Mouse (Mus musculus) liver (tissue): ENCODE measurements around the gene Desi1.
A peak's percentile ranks its signal among the peaks of the same experiment; 100 is the strongest.

ENCODE experiments used
- DNase-seq: peaks from one replicate; pipeline ENCODE4 v3.0.0-alpha.2; 2020; ENCODE audit warnings: mixed read lengths

Desi1 gene

DNA sequence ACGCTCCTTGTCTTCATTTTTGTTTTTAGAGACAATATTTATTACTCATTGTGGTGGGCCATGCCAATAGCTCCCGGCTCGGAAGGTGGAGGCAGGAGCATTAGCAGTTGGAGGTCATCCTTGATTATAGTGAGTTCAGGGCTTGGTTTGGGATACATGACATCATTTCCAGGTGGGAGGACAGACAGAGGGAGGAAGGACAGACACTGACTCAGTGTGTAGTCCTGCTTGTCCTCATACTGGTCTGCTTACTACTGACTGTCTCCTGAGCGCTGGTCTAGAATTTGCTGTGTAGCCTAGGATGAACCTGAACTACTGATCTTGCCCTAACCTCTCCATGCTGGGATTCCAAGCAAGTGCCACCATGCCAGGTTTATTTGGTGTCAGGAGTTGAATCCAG lies at the start of gene Desi1:
Gene Desi1 (minus strand): TSS at position 101 of the 400 bp plus-strand sequence.
- no peak for DNase-seq

DNA sequence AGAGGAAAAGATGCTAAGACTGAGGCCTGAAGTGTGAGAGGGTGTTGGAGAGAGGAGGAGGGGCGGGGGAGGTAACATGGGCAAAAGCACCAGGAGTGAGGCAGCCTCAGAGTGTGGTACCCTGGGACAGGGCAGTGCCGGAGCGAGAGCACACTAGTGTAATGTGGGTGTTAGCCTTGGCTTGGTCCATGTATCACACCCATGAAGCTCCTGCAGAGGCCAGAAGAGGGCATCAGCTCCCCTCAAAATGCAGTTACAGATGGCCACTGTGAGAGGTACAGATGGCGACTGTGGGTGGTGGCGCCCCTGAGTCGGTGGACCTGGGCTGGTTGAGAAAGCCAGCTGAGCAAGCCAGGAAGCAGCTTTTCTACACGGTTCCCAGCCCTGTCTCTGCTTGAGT lies 47.5 kb upstream of the Desi1 start:
- DNase-seq = peak; percentile 23

DNA sequence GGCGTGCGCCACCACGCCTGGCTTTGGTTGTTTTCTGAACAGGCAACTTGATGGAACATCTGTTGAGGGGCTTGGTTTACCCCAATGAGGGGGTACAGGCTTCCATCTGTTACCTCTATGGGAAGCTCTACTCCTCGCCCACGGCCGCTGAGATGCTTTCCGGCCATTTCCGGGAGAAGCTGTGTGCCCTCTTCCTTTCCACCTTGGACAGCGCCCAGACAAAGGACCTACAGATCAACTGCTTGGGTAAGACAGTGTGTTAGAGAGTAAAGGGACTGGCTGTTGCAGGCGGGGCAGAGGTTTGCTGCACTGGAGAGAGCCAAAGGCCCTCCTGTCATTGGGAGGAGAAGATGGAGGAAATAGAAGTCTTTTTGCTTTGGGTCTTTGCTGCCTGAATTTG lies 46.2 kb upstream of the Desi1 start:
- no peak for DNase-seq

DNA sequence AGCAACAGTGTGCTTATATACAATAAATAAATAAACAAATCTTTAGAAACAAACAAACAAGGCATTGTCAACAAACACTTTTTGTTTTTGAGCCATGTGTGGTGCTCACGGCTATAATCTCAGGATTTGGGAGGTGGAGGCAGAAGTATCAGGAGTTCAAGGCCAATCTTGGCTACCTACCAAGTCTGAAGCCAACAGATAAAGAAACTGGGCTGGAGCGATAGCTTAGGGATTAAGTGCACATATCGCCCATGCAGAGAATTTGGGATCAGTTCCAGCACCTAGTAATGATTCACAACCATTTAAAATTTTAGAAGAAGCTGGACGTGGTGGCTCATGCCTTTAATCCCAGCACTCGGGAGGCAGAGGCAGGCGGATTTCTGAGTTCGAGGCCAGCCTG lies 39.8 kb upstream of the Desi1 start:
- DNase-seq = no peak

DNA sequence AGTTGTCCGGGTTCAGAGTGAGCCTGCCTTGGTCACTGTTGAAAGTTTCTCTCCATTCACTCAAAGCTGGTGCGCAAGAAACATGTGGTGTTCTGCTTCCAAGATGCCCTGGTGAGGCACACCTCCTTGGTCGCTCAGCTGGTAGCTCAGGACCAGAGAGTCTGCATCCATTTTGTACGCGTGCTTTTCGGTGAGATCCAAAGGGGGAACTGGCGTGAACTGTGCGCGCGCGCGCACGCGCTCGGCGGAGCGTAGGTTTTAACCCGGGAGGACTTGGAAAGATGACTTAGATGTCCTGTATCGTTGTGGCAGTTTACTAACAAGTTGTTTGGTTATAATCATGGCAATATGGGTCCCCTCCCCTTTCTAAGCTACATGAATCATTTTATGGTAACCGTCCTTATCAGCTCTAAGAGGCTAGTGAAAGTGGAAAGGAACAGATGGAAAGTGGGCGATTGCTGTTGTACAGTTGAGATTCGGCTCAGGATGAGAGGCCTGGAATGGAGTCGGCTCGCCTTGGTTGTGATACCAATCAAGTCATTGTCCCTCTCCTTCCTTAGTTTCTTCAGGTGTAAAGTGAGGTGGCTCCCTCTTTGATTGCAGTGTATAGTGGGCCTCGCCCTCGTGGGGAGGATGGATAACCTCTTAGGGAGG lies 38.3 kb upstream of the Desi1 start:
- DNase-seq = no peak

DNA sequence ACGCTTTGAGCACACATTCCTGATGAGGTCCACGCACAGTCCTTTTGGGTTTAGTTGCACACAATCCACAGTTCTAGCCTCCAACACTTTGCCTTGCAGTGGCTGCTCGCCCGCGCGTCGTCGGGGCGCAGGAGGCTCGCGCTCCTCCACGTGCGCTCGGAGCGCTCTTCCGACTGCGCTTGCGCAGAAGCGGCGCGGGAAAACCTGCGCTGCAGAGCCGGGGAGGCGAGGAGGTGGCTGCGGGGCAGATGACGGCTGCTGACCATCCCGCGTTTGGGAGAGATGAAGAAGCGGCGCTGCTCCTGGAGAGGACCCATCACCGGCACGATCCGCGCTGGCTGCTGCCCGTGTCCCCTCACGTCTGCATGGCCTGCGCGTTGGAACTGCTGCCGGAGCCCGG lies 36.2 kb upstream of the Desi1 start, which contains the start of gene Mei1:
Gene Mei1 (plus strand): TSS at position 99 of the 400 bp plus-strand sequence.
- DNase-seq = no peak

DNA sequence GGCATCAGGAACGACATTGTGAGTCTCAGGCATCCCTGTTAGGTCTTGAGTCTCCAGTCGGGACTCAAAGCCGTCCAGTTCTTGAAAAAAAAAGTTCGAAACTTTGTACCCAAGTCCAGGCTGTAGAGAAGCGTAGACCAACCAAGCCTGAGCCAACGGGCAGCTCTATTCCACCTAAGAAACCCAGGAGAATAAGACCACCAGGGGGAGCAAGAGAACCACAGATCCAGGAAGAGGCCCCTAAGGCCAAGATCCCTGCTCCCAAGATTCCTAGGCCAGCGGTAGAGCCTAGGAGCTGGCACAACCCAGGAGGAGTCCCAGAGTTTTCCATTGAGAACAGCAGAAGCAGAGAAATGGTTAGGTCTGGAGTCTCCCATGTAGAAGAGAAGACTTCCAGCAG lies 31.8 kb upstream of the Desi1 start:
- DNase-seq = peak; percentile 56

DNA sequence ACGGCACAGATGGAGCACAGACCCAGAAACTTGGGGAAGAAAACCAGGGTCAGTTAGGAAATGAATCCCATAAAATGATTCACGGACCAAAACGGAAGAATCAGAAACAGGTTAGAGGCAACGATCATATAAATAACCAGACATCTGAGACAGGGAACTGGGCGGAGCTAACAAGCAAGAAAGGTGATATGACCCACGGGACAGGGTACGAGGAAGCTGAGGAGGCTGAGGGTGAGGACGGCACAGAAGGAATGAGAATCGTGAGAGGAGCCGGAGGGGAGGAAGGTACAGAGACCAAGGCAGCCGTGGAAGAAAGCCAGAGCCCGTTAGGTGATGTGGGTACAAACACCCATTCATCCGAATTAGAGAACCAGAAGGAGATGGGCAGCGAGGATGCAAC lies 30.2 kb upstream of the Desi1 start:
- DNase-seq = no peak

DNA sequence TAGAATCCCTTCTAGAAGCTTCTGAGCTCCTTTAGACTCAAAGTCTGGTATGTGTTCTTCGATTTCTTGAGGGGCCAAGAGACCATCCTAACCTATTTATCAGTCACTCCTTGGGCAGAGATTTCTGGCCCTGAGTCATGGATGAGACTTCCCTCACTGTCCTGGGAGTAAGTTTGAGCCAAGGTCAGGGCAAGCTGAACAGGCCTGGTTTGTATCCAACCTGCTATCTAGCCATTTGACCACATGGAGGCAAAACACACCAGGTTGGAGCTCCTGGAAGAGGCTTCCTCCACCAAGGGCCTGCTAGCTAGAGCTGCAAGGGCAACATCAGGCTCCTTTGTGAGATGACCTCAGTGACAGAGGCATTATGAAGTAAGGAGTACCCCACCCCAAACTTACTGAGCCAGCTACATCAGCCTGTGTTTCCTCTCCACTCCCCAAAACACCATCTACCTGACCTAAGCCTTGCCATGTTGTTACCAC lies 25.1 kb upstream of the Desi1 start, which contains the start of gene 4930407I10Rik:
Gene 4930407I10Rik (plus strand): TSS at position 433 of the 483 bp plus-strand sequence.
- DNase-seq = no peak

DNA sequence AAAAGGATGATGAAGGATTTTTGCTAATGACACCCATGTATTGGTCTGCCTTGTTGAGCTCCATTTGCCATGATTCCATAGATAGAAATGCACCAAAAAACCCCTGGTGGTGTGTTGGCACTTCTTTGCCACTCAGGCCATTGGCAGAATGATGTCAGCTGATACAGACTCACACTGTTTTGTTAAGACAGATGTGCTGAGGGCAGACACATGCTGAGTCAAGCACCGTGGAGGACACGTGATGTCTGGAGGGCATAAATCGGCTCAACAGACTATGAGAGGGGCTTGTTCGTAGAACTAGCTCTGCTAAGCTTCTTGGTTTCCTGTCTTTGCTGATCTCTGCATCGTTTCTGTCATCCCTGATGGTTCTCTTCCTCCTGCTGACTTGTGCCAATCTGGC lies 18.9 kb upstream of the Desi1 start:
- DNase-seq = no peak

DNA sequence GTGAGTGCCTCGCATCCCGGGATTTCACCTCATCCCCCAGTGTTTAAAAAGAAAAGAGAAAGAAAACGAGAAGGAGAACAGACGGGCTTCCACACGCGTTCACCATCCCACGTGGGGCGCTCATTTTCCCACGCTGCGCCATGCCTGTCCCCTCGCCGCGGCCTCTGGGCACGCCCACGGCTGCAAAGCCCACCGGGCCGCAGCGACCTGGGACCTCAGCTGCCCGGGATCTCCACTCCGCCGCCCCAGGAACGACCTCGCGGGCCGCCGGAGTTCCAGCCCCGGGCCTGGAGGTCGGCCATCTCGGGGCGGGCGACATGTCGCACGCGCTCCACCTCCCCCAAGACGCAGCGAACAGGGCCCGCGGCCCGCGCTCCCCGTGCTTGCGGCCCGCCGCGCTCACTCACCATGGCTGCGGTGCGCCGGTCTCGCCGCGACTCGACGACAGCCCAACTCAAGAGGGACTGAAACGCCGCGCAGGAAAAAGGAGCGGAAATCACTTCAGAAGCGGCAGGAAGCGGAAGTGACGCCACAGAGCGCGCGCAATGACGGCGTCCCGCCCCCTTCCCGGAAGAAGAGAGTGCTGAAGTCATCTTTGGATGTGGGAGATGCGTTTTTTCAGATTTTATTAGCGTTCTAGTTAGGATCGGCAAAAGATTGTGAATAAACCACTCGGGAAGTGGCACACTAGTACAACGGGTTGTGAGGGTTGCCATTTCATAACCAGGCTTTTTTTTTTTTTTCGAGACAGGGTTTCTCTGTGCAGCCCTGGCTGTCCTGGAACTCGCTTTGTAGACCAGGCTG lies 13.6 kb upstream of the Desi1 start, which contains the start of gene Snu13:
Gene Snu13 (minus strand): TSS at position 519 of the 804 bp plus-strand sequence.
- peak; percentile 89 for DNase-seq

DNA sequence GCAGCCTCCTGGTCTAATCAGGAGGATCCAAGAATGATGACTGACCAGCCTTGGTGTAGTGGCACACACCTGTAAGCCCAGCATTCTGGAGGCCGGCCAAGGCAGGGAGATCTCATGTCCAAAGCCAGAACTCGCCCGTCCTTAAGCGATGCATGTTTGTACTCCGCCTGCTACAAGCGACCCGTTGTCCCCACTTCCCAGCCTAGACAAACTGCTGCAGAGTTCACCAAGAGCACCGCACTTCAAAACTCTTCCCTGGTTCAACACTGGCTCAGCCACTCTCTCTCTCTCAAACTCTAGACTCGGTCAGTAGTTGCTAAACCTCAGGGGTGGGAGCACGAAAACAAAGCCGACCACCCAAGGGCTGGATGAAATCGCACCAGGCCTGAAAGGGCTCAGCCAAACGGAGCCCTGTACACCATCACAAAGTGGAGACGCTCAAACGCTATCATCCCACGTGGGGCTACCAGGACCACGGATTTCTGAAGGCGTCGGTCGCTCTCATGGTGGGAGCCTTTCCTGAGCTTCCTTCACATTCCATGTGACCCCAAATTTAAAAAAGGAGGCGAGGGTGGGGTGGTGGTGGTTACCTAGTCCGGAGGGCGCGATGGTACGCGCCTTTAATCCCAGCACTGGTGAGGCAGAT lies 12.7 kb upstream of the Desi1 start:
- peak; percentile 15 for DNase-seq

DNA sequence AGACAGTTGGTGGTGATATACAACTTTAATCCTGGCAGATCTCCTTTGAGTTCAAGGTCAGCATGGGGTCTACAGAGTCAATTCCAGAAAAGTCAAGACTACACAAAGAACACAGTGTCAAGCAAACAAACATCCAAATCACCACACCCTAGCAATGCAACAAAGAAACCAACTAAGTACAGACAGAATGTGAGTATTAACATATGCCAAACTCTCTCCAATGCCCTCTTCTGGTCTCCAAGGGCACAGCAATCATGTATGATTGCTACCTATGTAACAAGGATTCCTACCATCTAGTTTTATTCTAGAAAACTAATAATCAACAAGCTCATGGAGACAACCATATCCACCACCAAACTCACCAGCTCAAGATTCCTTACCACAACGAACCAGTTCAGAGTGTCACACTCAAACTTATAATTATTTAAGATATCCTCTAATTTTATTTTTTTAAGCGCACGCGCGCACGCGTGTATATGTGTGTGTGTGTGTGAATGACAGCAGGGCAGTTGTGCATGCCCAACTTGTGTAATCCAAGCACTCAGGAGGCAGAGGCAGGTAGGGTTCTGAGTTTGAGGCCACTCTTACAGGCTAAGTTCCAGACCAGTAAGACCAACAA lies 10.6 kb upstream of the Desi1 start:
- DNase-seq = no peak

DNA sequence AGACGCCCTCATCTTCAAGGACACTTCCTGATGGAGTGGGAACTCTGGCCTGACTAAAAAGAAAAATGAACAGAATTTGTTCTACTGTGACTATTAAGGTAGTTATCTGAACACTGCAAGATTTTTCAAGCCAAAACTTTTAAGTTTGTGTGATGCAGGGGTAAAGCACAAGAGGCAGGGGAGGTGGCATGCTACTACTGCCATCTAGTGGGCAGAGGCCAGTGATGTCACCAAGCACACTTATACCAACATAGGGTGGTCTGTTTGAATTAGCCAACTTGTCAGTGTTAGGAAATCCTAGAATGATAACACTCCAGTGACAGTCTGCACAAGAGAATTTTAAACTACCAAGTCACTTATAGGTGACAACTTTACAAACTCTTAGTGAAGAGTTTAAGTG lies 7.0 kb upstream of the Desi1 start:
- DNase-seq = peak; percentile 48

DNA sequence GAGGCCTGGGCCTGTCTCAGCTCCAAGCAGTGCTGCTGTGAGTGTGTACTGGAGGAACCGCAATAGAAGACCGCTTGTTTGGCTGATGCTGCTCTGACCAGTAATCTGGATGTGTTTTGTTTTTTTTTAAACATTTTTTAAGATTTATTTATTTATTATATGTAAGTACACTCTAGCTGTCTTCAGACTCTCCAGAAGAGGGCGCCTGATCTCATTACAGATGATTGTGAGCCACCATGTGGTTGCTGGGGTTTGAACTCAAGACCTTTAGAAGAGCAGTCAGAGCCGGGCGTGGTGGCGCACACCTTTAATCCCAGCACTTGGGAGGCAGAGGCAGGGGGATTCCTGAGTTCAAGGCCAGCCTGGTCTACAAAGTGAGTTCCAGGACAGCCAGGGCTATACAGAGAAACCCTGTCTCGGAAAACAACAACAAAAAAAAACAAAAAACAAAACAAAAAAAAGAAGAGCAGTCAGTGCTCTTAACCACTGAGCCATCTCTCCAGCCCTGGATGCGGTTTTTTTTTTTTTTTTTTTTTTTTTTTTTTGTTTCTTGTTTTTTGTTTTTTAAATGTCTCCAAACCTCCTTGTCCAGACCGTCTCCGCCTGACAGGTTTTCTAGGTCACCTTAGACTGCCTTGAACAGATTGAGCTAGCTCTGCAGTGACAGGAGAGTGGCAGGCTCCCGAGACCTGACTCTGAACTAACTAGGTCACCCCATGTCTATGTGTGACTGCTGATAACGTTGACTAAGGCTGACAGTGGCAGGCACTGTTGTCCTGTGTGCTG lies 2.4 kb upstream of the Desi1 start:
- DNase-seq = peak; percentile 25

DNA sequence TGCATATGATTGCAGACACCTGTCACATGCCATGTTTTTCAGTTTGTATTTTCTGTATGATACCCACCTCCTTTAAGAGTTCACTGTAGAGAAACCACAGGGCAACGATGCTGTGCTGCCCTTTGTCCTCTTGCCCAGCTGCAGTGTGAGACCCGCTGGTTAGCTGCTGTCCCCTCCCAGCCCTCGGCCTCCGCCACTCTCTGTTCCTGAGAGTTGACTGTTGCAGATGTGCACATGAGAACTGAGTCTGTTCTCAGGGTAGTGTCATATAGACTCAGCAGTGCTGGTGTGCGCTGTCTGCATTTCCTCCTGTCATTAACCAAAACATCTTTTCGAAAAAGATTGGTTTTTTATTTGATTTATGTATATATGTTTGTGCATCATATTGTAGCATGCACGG lies 1.3 kb downstream of the Desi1 start:
- DNase-seq = no peak

DNA sequence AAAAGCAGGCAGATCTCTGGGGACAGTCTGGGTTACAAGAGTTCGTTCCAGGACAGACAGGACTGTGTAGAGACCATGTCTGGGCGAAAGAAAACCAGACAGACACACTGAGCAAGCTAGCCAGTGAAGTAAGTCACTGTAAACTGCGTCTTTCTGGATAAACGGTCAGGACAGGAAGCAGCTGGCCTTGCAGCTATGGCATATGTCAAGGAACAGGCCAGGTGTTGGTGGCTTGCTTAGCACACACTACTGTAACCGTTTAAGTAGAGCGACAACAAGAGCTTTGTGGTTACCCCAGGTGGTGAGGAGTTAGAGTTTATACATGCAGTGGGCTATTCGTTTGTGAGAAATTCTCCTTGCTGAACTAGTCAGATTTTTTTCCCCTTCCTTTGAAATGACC lies 5.9 kb downstream of the Desi1 start:
- DNase-seq = no peak

DNA sequence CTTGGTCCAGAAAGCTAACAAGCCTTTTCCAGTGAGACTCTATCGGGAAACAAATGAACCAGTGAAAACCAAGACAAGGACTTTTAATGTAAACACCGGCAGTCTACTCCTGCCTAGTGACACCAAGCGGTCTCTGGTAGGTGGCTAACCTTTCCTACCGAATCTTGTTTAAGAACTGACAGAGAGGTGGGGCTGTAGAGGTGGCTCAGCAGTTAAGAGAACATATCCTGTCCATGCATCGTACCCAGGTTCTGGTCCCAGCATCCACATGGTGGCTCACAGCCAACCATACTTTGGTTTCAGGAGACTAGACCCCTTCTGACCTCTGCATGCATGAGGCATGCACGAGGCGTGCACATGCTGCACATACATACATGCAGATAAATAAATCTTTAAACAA lies 6.4 kb downstream of the Desi1 start:
- DNase-seq = no peak

DNA sequence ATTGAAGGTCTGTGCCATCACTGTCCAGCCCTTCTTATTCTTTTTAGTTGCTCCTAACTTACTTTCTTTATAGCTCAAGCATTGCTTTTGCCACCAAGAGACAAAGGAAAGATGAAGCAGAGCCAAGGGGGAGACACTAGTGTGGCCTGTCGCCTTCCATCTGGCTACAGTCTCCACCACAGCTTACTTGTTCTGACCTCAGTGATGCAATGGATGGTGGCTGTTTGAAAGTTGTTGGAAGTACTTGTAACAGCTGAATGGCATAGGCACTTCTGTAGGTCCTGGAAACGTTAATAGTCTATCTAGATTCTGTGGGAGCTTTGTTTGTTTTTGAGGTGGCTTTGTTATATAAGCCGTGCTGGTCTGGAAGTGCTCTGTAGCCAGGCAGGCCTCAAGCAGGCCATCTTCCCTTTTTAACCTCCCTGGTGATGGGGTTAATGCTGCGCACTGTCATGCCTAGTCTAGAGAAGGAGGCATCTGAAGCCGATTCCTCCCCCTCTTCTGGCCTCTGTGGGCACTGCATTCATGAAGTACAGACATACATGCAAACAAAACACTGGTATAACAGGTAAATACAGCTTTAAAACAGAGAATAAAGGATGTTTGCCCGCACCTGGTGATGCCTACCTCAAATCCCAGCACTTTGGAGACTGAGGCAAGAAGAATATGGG lies 9.6 kb downstream of the Desi1 start:
- DNase-seq = no peak

DNA sequence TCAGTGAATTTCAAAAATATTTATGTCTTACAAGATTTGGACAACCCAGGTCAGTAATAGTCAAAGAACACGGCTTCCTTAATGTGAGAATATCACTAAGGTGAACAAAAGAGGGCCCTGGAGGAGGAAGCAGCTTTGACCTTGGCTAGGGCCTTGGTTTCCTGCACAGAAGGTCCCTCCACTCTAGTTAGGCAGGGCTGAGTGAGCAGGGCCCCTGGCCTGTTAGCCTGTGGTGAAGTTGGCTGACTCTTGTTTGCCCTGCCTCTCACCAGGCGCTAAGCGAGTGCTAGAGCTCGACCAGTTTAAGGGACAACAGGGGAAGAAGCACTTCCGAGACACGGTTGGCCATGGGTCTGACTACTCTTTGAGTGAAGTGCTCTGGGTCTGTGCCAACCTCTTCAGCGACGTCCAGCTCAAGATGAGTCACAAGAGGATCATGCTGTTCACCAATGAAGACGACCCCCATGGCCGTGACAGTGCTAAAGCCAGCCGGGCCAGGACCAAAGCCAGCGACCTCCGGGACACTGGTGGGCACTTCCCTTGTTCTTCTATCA lies 11.1 kb downstream of the Desi1 start:
- no peak for DNase-seq

DNA sequence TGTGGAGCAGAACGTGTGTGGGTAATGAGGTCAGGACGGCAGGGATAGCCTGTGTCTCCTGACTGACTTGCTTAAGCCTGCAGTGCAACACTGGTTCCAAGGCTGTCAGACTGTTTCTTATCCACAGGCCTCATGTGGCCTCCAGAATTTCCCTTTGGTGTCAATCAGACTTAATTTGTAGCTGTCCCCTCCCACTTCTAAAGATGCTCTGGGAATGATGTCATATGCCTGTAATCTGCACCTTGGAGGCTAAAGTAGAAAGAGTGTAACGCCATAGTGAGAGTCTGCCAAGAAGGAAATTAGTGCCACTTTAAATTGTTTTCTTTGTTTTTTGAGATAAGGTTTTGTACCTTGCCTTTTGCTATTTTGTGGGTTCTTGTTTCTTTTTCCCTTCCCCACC lies 14.4 kb downstream of the Desi1 start:
- no peak for DNase-seq
